In genomic region chr5:90608906-90609305, GRCm38 (mm10) we compare ENCODE assay signal across 19 mouse cellular contexts. TPM values are rescaled to one million over a fixed set of nuclear protein-coding genes. Genes with fewer than 3 reads are reported as not detected.
A peak's percentile ranks its signal among the peaks of the same experiment; 100 is the strongest.
DNase-seq lines count a peak whose midpoint lies in the region; ATAC-seq lines count a peak whose summit lies in the region.
"Had no signal": no experiment of that assay in that cellular context is flagged by ENCODE, and none has a peak within 500 bp of the region (broad histone marks: within the 10 kb centered on the region; RNA-seq: fewer than 3 reads in every experiment).

No protein-coding gene starts in this region.

- no peak overlapping the region for H3K9ac ChIP-seq in heart, embryonic 12.5 days
- H3K9ac ChIP-seq in limb, embryonic 15.5 days = no peak overlapping the region
- H3K9ac ChIP-seq in midbrain, embryonic 14.5 days (replicated peaks; ENCODE audit: low read length) = no peak overlapping the region
- H3K9ac ChIP-seq: hindbrain, embryonic 15.5 days; neural tube, embryonic 12.5 days; stomach, embryonic 15.5 days had no signal

- H3K4me2 ChIP-seq in heart, embryonic 12.5 days = no peak overlapping the region
- H3K4me2 ChIP-seq in limb, embryonic 15.5 days = 0 out of 2 replicates have a peak overlapping the region, but pooled peaks have one; percentile 11
- H3K4me2 ChIP-seq in midbrain, embryonic 14.5 days (ENCODE audit: low read length) = no peak overlapping the region
- H3K4me2 ChIP-seq: hindbrain, embryonic 15.5 days; neural tube, embryonic 12.5 days; stomach, embryonic 15.5 days had no signal

- H3K4me1 ChIP-seq in heart, embryonic 12.5 days (replicated peaks) = peaks cover 13% of the 10 kb centered on the region
- peaks cover 12% of the 10 kb centered on the region for H3K4me1 ChIP-seq in limb, embryonic 15.5 days
- H3K4me1 ChIP-seq in midbrain, embryonic 14.5 days (ENCODE audit: control insufficient read depth, insufficient read depth, low read length) = no peaks in the 10 kb centered on the region
- H3K4me1 ChIP-seq: hindbrain, embryonic 15.5 days; midbrain, embryonic 10.5 days; neural tube, embryonic 12.5 days; stomach, embryonic 15.5 days had no signal

- intact Hi-C loops in heart, postnatal 25 days (cut with DNase I) = no loop called here

- H3K4me3 ChIP-seq in heart, embryonic 12.5 days = no peak overlapping the region
- no peak overlapping the region for H3K4me3 ChIP-seq in limb, embryonic 15.5 days
- H3K4me3 ChIP-seq in midbrain, embryonic 14.5 days (replicated peaks; ENCODE audit: low read depth, low read length) = no peak overlapping the region
- H3K4me3 ChIP-seq: erythroblast, embryonic 14.5 days; hindbrain, embryonic 15.5 days; left cerebral cortex, adult 2 months; midbrain, embryonic 10.5 days; neural tube, embryonic 12.5 days; stomach, embryonic 15.5 days had no signal

- WGBS in heart, embryonic 12.5 days = 39% methylated on average over 11 of the region's 11 CpGs
- 20% methylated on average over 11 of the region's 11 CpGs for WGBS in limb, embryonic 15.5 days
- WGBS in midbrain, embryonic 14.5 days = 86% methylated on average over 11 of the region's 11 CpGs

- DNase-seq in heart, postnatal 25 days (ENCODE audit: low spot score) = no peak
- peak; percentile 56 for DNase-seq in urinary bladder, postnatal 14 days (ENCODE audit: low spot score)
- no peak for DNase-seq in urinary bladder, adult 2 months (ENCODE audit: low spot score)
- no peak for DNase-seq in frontal cortex, postnatal 10 days (ENCODE audit: low spot score in 2 of 2)
- DNase-seq in adrenal gland, postnatal 25 days = no peak
- DNase-seq in midbrain, embryonic 14.5 days = no peak
- DNase-seq: cerebellum, adult 8-10 months; gastrocnemius, postnatal 25 days; right cerebral cortex, adult 18-20 months had no signal

- H3K36me3 ChIP-seq in heart, embryonic 12.5 days = no peaks in the 10 kb centered on the region
- H3K36me3 ChIP-seq in limb, embryonic 15.5 days = no peaks in the 10 kb centered on the region
- no peaks in the 10 kb centered on the region for H3K36me3 ChIP-seq in midbrain, embryonic 14.5 days (ENCODE audit: control insufficient read depth, insufficient read depth, low read length)
- H3K36me3 ChIP-seq: hindbrain, embryonic 15.5 days; midbrain, embryonic 10.5 days; neural tube, embryonic 12.5 days; stomach, embryonic 15.5 days had no signal

- H3K9me3 ChIP-seq in heart, embryonic 12.5 days (replicated peaks) = no peaks in the 10 kb centered on the region
- no peaks in the 10 kb centered on the region for H3K9me3 ChIP-seq in limb, embryonic 15.5 days
- H3K9me3 ChIP-seq in midbrain, embryonic 14.5 days (ENCODE audit: control insufficient read depth, low read length) = no peaks in the 10 kb centered on the region
- H3K9me3 ChIP-seq: hindbrain, embryonic 15.5 days; midbrain, embryonic 10.5 days; neural tube, embryonic 12.5 days; stomach, embryonic 15.5 days had no signal

- no peaks in the 10 kb centered on the region for H3K27me3 ChIP-seq in heart, embryonic 12.5 days (replicated peaks)
- H3K27me3 ChIP-seq in limb, embryonic 15.5 days = no peaks in the 10 kb centered on the region
- H3K27me3 ChIP-seq in midbrain, embryonic 14.5 days (ENCODE audit: control insufficient read depth, insufficient read depth, low read length) = no peaks in the 10 kb centered on the region
- H3K27me3 ChIP-seq: hindbrain, embryonic 15.5 days; neural tube, embryonic 12.5 days; Patski; stomach, embryonic 15.5 days had no signal

- peak; percentile 42; the same call in 1 of the 2 replicates for ATAC-seq in heart, embryonic 12.5 days (ENCODE audit: insufficient number of reproducible peaks, low FRiP score)
- no peak for ATAC-seq in limb, embryonic 15.5 days (ENCODE audit: insufficient number of reproducible peaks, low FRiP score, low TSS enrichment, low read depth)
- no peak for ATAC-seq in midbrain, embryonic 14.5 days (ENCODE audit: low FRiP score, low TSS enrichment)
- ATAC-seq: Patski had no signal

- no peak overlapping the region for H3K27ac ChIP-seq in heart, embryonic 12.5 days (ENCODE audit: poor library complexity, severe bottlenecking)
- no peak overlapping the region; the same call in 1 of the 2 replicates for H3K27ac ChIP-seq in limb, embryonic 15.5 days
- H3K27ac ChIP-seq in midbrain, embryonic 14.5 days (replicated peaks; ENCODE audit: low read depth, low read length) = no peak overlapping the region
- H3K27ac ChIP-seq: hindbrain, embryonic 15.5 days; left cerebral cortex, adult 2 months; midbrain, embryonic 10.5 days; neural tube, embryonic 12.5 days; stomach, embryonic 15.5 days had no signal

RNA-seq across cellular contexts. Expression of gene Rassf6, which starts 31.6 kb away (rescaled TPM):
- polyA plus RNA-seq in heart, embryonic 12.5 days (2016; fragmentation: Nextera tagmentation; extraction: Ambion mirVana) = 0.35 and 0.52 TPM in 2 replicates
- total RNA-seq in heart, postnatal 25 days (2021) = not detected
- 12.3 and 14.6 TPM in 2 replicates for polyA plus RNA-seq in urinary bladder, adult 2 months (2012; rRNA removed)
- 3.7 and 3.9 TPM in 2 replicates for polyA plus RNA-seq in limb, embryonic 15.5 days (2015; fragmentation: Nextera tagmentation; extraction: Ambion mirVana)
- total RNA-seq in adrenal gland, postnatal 25 days (2021) = 1.7 and 2.8 TPM in 2 replicates
- polyA plus RNA-seq in midbrain, embryonic 14.5 days (2014; fragmentation: Nextera tagmentation; extraction: Ambion mirVana) = 0.68 and 1.0 TPM in 2 replicates
- total RNA-seq: gastrocnemius, postnatal 25 days had no signal
- polyA plus RNA-seq: erythroblast, embryonic 14.5 days; midbrain, embryonic 10.5 days had no signal

RNA-seq across cellular contexts. Expression of gene 5830473C10Rik, which starts 48.0 kb away (rescaled TPM):
- polyA plus RNA-seq in heart, embryonic 12.5 days (2016; fragmentation: Nextera tagmentation; extraction: Ambion mirVana) = not detected in 2 replicates
- not detected for total RNA-seq in heart, postnatal 25 days (2021)
- polyA plus RNA-seq in urinary bladder, adult 2 months (2012; rRNA removed) = not detected in 2 replicates
- 0.14 TPM in 1 of 2 replicates, not detected in the other for polyA plus RNA-seq in limb, embryonic 15.5 days (2015; fragmentation: Nextera tagmentation; extraction: Ambion mirVana)
- total RNA-seq in adrenal gland, postnatal 25 days (2021) = not detected in 2 replicates
- polyA plus RNA-seq in midbrain, embryonic 14.5 days (2014; fragmentation: Nextera tagmentation; extraction: Ambion mirVana) = not detected in 2 replicates
- total RNA-seq: gastrocnemius, postnatal 25 days had no signal
- polyA plus RNA-seq: C2C12; erythroblast, embryonic 14.5 days; hindbrain, embryonic 15.5 days; midbrain, embryonic 10.5 days; neural tube, embryonic 12.5 days had no signal
